Mouse (Mus musculus) cortical plate, adult 2 months (tissue): ENCODE results near the gene Prrg2.

Source experiments
- CTCF ChIP-seq: fragments of 200-500 bp; IDR thresholded peaks from 2 replicates; pipeline ENCODE4 v1.5.1; 2011; ENCODE audit warnings: mild to moderate bottlenecking, control low read depth, low read length; ENCODE audit not compliant: insufficient read depth; ENCODE audit errors: extremely low read depth
- POLR2A ChIP-seq: fragments of 200-500 bp; IDR thresholded peaks from 2 replicates; pipeline ENCODE4 v1.6.1; 2011; ENCODE audit warnings: mild to moderate bottlenecking, low read length, control low read depth; ENCODE audit not compliant: insufficient read depth; ENCODE audit errors: extremely low read depth

DNA sequence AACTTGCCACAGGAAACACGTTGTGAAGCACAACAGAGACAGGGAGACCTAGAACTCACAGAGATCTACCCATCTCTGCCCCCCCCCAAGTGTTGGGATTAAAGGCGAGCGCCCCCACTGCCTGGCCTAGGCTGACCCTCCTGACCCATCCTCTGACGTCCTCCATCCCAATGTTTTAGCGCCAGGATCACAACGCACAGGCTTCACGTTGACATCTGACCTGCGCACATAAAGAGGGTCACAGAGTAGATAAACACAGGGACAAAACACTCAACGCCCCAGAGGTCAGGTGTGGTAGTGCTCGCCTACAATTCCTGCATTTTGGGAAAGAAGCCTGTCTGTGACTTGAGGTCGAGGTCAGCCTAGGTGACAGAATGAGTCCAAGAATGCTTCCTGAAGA is 25.8 kb downstream of the Prrg2 start:
- TF ChIP-seq CTCF (no peak), POLR2A (no peak)
